Mouse (Mus musculus): ENCODE results near the gene Flii.

Gene Flii

DNA sequence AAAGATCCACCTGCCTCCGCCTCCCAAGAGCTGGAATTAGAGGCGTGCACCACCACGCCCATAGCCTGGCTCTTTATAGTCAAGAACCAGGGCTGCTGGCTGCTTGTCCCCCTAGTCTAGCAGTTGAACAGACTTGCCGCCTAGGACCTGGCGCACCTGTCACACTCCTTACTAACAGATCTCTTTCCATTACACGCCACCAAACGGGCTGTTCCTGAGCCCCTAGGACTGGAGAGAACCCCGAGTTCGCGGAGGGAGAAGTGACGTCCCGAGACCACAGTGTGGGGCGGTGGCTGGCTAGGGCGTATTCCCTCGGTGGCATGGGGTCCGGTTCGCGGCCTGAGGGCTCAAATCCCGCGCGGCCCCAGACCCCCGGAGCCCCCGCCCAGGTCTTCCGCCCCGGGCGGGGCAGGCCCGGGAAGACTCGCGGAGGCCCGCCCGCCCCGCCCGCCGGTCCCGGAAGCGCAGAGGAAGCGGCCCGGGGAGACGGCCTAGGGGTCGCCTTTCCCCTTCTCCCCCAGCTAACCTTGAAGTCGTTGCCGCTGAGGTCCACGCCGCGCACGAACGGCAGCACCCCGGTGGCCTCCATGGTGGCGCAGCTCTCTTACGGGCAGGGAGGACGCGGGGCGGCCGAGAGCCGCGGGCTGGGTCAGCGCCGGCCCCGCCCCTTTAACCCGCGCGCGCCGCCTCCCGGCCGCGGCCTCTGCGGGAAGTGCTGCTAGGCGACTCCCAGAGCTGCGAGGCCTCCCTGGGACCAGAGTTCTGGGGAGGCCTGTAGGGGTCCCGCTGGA, at the start of gene Flii:
Gene Flii, minus strand, starts transcription at position 663 of the 791 bp plus-strand sequence.
- peak; percentile 91 for DNase-seq

DNA sequence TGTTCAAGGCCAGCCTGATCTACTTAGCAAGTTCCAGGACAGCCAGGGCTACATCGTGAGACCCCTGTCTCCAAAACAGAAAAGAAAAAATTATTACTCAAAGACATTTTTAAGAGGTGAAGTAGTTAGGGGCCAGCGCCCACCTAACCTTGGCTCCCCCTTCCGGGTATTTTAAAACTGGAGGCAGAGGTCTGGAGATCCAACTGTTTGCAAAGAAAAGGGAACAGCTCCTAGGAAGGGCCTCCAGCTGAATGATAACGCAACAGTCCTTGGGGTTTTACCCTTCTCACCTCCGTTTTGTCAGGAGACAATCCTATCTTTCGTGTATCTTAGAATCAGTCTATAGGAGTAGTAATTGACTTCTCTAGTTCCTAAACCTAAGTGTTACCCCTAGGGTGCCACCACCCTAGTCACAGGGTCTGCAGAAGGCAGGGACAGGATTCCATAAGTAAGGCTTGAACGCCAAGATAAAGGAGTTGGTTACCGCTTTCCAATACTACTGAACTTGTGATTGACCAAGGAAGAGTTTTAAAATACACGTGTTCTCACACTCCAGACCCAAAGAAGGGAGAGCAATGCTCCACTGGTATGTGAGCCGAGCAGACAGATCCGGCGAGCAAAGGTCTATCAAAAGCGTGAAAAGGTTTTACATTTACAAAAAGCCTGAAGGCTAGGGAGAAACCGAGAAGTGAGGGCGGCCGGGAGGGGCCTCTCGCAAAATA, 49.2 kb upstream of the Flii start:
- DNase-seq: no peak

DNA sequence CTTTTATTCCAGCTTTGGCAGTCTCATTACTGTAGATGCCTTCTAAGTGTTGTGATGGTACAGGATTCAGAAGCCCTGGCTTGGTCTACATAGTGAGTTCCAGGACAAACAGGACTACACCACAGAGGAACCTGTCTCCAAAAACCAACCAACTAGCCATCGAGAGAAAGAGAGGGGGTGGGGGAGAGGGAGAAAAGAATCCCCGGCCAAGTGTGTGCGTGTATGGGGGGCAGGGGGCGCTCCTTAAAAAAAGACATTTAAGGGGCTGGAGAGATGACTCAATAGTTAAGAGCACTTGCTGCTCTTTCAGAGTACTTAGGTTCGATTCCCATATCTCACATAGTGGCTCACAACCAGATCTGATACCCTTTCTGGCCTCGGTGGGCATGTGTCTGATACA, 48.5 kb upstream of the Flii start:
- DNase-seq: no peak

DNA sequence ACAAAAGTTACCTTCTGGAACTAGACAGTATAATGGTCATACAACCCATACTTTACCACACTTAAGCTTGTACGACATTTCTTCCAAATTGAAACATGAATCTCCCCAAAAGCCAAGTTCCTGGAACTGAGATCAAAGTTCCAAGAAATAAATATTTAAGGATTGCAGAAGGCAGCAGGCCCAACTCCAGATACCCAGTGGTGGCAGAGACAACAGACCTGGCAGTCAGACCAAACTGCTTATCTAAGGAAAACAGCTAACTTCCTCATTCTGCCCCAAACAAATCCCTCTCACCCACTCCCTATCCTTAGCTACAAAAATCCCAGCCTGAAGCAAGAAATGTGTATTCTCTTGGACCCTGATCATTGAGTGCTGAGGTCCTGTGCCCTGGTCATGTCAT, 47.8 kb upstream of the Flii start:
- no peak for DNase-seq

DNA sequence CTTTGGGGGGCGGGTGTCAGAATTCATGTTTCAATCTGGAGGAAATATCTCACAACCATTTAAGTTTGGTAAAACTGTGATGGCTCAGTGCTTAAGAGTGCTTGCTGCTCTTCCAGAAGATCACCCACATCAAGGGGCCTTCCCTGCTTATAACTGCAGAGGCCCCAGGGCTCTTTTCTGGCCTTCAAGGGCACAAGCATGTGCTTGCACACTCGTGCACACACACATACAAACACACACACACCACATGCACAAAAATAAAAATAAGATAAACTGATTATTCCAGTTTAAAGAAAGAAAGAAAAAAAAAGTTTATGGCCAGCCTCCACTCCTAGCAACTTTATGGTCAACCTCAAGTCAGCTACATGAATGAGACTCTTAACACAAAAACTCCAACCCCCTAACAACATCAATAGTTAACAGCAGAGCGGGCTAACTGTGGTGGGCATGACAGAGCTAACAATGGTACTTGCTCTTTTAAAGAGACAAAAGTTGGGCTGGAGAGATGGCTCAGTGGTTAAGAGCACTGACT, 47.2 kb upstream of the Flii start:
- DNase-seq: no peak

DNA sequence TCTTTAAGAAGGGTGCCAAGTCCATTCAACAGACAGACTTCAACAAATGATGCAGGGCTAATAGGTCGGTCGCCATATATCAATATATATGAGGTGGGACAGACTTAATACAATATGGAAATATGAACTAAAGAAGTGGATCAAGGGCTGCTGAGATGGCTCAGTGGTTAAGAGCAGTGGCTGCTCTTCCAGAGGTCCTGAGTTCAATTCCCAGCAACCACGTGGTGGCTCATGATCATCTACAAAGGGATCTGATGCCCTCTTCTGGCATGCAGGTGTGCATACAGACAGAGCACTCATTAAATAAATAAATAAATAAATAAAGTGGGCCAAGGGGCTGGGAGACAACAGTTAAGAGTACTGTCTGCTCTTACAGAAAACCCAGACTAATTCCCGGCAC, 45.1 kb upstream of the Flii start:
- no peak for DNase-seq

DNA sequence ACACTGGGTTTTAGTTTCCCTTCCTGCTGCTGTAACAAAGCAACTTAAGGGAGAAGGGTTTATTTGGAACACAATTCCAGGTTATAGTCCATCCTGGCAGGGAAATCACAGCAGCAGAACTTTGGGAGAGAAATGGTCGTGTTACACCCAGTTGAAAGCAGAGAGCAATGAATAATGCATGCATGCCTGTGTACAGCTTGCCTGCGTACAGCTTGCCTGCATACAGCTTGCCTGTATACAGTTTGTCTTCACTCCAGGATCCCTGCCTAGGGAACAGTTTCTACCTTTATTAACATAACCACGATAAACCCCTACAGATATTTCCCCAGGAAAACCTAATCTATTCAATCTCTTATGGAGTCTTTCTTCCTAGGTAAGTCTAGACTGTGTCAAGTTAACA, 43.7 kb upstream of the Flii start:
- no peak for DNase-seq

DNA sequence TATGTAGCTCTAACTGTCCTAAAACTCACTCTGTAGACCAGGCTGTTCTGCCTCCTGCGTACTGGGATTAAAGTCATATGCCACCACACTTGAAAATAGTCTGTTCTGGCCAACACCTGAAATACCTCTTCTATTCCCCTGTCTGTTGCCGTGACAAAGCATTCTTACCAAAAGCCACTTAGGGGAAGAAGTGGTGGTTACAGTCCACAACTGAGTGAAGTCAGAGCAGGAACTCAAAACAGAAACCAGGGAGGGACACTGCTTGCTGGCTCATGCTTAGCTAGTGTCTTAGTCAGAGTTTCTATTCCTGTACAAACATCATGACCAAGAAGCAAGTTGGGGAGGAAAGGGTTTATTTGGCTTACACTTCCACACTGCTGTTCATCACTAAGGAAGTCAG, 42.3 kb upstream of the Flii start:
- no peak for DNase-seq

DNA sequence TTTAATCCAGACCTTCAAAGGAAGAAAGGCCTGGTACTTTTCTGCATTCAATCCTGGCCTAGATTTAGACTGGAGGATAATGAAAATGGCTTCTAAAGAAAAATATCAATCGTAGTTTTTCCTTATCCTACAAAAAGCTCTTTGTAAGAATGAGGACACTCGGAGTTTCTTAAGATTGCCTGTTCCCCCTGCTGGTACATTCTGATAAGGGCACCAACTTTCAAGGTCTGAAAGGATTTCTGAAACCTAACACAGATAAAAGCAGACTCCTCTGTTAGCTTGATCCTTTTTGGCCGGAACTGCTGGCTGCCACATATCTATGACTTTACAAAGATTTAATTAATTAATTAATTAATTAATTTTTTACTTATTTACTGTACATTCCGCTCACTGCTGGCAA, 39.9 kb upstream of the Flii start:
- no peak for DNase-seq

DNA sequence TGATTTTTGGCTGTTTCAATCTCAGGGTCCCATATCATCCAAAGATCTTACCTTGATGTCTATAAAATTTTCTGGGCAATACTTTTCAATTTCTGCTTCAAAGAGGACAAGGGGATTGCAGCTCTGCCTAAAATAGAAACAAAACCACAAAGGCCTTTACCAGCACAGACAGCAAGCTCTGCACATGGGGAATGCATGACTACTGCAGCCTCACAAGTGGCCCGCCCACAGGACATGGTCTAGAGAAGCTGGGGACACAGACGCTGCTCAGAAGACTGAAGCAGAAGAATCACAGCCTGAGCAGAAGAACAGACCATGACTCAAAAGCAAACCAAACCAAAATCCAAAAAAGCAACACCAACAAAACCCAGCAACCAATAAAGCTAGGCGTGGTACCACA, 34.6 kb upstream of the Flii start:
- DNase-seq: no peak

DNA sequence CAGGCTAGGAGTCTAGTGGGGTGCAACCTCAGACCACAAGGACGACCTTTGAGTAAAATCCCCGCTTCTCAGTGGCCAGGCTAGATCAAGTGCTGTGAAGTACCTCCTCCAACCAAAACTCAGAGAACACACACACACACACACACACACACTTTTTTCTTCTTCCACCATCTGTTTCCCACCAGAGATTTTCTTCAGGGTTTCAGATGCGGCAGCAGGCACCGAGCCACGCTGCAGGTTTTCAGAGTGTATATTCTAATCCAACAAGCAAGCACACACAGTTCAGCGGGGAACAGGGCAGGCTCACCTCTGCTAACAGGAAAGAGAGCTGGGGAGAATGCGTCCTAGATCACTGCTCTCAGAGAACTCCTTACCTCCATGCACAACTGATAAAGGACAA, 28.5 kb upstream of the Flii start:
- no peak for DNase-seq

DNA sequence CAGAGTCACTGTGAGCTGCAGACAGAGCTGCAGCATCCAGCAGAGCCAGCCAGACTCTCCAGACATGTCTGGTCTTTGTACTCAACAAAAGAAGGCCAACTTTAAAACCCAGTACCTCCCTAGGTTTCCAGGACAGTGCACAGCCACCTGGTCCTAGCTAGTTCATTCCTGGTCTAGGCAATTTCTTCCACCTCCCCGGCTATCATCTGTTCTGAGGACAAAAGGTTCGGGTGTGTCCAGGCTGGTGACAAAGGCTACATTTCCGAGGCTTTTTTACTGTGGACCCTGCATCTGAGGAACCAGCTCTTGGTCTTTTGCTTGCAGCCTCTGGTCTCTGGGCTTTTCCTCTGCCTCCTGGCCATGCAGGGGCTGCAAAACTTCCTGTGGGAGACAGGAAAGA, 13.3 kb upstream of the Flii start:
- no peak for DNase-seq

DNA sequence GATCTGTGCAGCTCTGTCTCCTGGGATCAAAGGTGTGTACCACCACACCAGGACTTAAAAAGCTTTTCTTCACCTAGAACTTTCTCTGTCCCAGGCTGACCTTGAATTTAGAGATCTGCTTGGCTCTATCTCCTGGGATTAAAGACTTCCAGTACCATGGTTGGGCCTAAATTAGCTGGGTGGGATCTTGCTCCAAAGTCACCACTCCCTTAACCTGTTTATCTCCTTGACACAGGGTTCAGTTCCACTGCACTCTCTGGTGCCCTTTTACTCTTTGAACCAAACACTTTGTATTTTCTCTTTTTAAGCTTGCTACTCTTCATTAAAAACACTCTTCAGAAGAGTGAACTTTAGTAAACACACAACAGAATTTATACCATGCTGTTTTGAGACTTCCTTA, 10.4 kb upstream of the Flii start:
- no peak for DNase-seq

DNA sequence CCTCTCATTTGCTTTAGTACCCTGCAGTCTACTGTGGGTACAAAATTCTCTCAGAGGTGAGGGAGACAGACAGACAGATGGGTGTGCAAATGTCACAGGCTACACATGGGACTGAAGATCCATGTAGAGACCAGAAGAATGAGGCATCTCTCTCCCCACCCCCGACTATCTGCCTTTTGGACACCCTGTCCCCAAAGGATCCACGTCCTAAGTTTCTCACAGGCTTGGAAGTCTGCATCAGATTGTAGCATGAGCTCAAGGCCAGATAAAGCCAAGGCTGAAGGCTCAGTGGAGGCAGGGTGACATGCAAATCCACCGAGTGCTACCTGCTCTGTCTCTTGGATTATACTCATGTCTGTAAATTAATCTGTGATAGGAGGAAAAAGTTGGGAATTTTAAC, 9.4 kb upstream of the Flii start:
- no peak for DNase-seq

DNA sequence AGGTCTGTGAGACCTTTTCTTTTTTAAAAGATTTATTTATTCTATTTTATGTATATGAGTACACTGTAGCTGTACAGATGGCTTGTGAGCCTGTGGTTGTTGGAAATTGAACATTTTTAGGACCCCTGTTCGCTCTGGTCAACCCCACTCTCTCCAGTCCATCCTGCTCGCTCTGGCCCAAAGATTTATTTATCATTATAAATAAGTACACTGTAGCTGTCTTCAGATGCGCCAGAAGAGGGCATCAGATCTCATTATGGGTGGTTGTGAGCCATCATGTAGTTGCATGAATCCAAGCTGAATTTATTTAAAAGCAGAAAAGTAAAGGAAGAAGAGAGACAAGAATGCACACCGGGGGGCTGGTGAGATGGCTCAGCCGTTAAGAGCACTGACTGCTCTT, 8.1 kb upstream of the Flii start:
- DNase-seq: no peak

DNA sequence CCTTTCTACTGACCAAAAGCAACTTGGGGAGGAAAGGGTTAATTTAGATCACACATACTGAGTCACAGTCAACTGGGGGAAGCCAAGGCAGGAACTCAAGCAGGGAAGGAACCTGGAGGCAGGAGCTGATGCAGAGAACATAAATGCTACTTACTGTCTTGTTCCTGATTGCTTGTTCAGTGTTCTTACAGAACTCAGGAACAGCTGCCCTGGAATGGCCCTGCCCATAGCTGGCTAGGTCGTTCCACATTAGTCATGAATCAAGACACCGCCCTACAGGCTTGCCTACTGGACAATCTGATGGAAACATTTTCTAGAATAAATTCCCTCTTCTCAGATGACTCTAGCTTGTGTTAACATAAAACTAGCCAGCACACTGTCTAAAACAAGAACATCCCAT, 7.1 kb upstream of the Flii start:
- no peak for DNase-seq

DNA sequence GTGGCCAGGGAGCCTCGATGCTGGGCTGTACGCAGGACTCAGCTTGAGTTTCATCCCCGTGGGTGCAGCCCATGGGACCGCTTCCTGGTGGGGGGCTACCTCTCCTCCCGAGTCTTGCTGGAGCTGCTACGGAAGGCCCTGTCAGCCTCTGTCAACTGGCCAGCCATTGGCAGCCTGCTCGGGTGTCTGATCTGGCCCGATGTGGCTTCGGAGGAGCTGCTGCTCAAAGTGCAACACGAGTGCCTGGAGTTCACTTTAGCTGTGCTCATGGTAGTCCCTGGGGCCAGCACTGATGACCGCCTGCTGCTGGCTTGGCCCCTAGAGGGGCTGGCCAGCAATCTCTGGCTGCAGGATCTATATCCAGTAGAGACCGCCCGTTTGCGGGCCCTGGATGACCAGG, 4.2 kb upstream of the Flii start:
- DNase-seq: no peak

DNA sequence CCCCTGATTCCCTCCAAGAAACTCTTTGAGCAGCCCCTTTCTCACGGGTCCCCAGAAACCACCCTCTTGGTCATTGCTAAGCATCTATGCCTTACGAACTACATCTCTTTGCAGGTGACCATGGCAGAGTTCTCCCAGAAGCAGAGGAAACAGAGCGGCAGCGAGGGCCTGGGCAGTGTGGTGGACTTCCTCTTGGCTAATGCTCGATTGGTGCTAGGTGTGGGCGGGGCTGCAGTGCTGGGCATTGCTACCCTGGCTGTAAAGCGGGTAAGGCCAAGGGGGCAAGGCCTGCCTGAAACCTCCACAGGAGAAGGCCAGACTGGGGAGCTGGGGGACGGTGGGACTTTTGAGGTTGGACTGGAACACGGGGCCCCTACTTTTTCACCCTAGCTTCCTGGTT, 3.1 kb upstream of the Flii start:
- DNase-seq: no peak

DNA sequence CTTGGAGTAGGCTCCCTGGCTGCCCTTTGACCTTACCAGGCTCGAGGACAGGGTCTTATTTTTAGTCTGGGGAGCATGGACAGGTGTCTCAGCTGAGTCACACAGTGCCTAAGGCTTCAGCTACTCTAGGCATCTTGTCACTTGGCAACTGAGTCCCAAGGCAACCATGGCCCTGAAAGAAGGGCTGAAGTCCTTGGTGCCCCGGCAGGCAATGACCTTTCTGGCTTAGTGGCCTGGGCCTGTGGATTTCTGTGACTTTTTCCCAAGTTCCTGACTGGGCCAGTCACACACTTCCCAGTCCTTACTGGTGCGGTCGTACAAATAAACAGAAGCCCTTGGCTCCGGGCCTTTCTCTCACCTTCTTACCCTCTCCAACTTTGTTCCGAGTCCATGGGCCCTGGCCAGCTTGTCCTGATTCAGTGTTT, 2.2 kb upstream of the Flii start:
- DNase-seq: no peak

DNA sequence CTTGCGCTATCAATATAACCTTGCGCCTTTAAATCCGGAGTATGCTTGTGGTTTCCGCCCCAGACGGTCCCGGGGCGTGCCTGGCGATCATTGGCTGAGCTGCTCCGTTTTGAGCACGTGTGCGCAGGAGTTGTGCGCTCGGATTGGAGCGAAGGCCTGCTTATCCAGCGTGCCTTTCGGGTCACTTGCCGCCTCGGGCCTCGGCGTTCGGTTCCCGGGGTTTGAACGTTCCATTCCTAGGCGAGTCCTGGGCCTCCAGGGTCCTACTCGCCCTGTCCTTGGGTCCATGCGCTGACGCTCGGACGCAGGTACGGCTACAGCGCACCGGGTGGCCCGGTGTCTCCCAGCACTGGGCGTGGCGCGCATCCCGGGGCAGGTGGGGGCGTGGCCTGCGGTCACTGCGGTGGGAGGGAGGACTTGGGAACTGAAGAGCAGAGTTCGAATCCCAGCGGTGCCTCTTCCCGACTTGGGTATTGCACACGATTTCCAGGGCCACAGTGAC, 1.2 kb upstream of the Flii start, which contains the start of gene Mief2:
Gene Mief2, plus strand, starts transcription at position 139 of the 502 bp plus-strand sequence.
- peak; percentile 97 for DNase-seq

DNA sequence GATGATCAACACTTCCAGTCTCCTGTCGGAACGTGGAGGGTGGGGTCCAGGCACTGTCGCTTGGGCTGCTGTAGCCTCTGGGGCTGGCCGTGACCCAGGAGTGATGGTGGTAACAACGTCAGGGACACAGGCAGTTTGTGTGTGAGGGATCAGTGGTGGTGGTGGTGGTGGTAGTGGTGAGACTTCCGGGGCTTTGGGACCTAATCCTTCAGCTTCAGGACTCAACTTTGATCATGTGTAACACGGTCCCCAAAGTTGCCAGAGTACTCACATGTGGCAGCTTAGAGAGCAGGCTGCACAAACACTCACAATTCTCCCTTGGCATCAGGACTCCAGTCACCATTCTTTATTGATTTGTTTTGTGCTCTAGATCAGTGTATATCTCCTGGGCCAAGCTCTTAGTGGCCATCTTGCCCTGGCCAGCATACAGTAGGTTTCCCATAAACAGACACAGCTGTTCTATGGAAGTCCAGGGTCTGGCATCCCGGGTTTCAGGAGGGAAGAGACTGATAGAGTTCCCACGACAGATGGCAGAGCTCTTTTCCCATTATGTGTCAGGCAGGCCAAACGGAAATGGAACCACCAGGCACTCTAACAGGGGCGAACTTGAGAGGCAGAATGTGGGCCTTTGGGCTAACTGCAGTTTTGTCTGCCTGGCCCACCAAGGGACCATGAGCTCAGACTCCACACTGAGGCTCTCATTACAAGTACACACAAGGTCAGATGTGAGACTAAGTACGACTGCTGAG, 503 bp upstream of the Flii start:
- DNase-seq: peak; percentile 19

DNA sequence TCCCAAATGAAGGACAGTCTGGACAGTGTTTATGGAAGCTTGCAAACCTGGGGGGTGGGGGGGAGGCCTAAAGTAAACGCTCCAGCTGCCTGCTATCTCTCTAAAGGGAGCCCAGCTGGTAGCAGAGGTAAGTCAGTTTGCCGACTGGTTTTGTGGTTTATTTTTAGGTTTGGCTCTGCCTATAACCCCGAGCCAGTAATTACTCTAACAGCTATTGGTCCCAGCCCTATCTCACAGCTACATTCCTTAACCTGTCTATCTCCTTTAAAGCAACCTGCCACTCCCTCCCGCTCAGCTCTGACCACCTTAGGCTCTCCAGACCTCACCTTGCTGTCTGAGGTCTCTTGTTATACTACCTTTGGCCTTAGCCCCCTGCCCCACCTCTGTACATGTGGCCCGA, 7.8 kb downstream of the Flii start:
- no peak for DNase-seq

DNA sequence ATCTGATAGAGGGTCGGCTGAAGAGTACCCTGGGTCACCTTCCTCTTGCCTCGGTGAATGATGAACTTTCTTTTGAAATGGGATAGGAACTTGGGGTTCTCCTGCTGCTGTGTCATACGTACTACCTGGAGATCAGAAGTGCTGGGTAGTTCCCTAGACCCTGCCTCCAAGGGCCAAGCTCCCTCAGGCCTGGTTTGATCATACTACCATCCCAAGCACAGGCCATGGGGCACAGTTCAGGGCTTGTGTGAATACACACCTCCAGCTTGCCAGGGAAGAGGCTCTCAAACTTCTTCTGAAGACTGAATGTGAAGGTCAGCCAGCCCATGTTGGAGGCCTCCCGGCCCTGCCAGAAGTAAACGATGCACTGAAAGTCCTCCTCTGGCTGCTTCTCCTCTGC, 11.2 kb downstream of the Flii start:
- no peak for DNase-seq

All from kidney, postnatal 14 days (tissue).